Mouse (Mus musculus): ENCODE measurements around the gene Med6.
"Not testable (repeated sequence)": the region's sequence is repeated elsewhere in the genome, so short reads cannot be mapped to it uniquely, and the experiment has no call there.

Gene Med6

DNA sequence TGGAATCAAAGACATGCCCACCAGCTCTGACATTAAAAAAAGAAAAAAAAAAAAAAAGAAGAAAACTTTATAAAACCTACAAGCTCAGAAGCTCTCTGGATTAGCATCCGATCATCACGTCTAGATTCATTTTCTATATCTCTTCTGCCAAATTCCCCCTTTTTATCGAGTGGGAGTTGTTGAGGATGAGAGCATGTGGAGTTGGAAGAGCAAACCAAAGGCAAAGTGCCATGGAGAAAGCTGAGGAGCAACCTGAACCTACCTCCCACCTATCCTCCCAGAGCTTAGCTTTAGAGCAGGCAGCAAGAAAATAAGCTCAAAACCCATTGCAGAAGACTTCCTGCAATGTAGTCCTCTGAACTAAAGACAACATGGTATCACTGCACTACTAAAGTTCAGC is 30.6 kb downstream of the Med6 start:
- no peak for DNase-seq (ENCODE audit: extremely low spot score, low spot score)

- no peak for DNase-seq (ENCODE audit: extremely low spot score, low spot score)
Measured at GRCm38 (mm10) chr12:81549286-81549685, 45.5 kb downstream of the Med6 start.

- no peak for DNase-seq (ENCODE audit: extremely low spot score, low spot score)
Measured at GRCm38 (mm10) chr12:81547163-81547562, 47.6 kb downstream of the Med6 start.

DNA sequence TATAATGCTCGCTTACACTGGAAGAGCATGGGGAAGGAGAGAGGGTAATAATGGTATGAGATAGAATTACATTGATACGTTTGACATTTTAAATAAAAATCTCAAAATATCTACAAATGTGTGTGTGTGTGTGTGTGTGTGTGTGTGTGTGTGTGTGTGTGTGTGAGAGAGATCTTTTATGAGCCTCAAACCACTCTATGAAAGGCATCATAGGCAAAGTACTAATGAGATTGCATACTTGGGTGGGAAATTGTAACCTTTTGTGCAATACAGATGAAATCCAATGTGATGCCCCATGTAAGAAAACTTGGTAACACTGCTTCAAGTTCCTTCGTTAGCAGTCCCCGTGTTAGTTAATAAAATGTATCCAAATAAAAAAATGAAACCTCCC is 61.8 kb downstream of the Med6 start:
- no peak for DNase-seq (ENCODE audit: extremely low spot score, low spot score)

- DNase-seq (ENCODE audit: extremely low spot score, low spot score), result peak; percentile 87
Measured at GRCm38 (mm10) chr12:81532316-81533028, 62.3 kb downstream of the Med6 start, which contains the start of the genes Gm20498 and Synj2bp. Gene Gm20498, minus strand, starts transcription at chr12:81532905. Gene Synj2bp, minus strand, starts transcription at chr12:81532911.

DNA sequence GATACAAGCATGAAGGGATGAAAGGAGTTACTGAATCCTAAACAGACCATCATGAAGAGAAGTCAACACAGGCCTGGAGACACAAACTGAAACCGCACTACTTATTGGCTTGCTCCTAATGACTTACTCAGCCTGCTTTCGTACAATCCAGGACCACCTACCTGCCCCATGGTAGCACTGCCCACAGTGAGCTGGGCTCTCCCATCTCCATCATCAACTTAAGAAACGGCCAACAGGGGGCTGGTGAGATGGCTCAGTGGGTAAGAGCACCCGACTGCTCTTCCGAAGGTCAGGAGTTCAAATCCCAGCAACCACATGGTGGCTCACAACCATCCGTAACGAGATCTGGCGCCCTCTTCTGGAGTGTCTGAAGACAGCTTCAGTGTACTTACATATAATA is 64.2 kb downstream of the Med6 start:
- not testable (repeated sequence) for DNase-seq (ENCODE audit: extremely low spot score, low spot score)
